Mouse (Mus musculus) C2C12 (cell line): ENCODE measurements around the gene Dnaaf3. TPM values are rescaled to one million over a fixed set of nuclear protein-coding genes. Genes with fewer than 3 reads are reported as not detected.
A peak's percentile ranks its signal among the peaks of the same experiment; 100 is the strongest.

Experiments
- H3K27me3 ChIP-seq: one replicate; pipeline ENCODE4 v1.6.1; 2011; ENCODE audit not compliant: control insufficient read depth, insufficient read depth, insufficient read length
- H3K36me3 ChIP-seq: one replicate; pipeline ENCODE4 v1.6.1; 2011; ENCODE audit not compliant: control insufficient read depth, insufficient read depth
- H3K4me3 ChIP-seq: one replicate; pipeline ENCODE4 v1.5.1; 2011; ENCODE audit warnings: mild to moderate bottlenecking, control low read depth; ENCODE audit not compliant: poor library complexity, insufficient read depth, severe bottlenecking
- H3K79me2 ChIP-seq: one replicate; pipeline ENCODE4 v1.6.1; 2011; ENCODE audit not compliant: control insufficient read depth, insufficient read depth
- H3K79me3 ChIP-seq: one replicate; pipeline ENCODE4 v1.6.1; 2011; ENCODE audit warnings: low read depth, control low read depth
- H3ac ChIP-seq: one replicate; pipeline ENCODE3; 2011; ENCODE audit warnings: low read depth; ENCODE audit not compliant: control insufficient read depth, insufficient read length
- CEBPB ChIP-seq: IDR thresholded peaks from one replicate; pipeline ENCODE4 v1.6.1; 2011; ENCODE audit warnings: low read depth, mild to moderate bottlenecking, control low read depth, moderate library complexity
- CTCF ChIP-seq: IDR thresholded peaks from one replicate; pipeline ENCODE4 v1.5.1; 2011; ENCODE audit not compliant: control insufficient read depth, insufficient read depth, insufficient read length
- FOSL1 ChIP-seq: IDR thresholded peaks from one replicate; pipeline ENCODE4 v1.8.0; 2011; ENCODE audit warnings: mild to moderate bottlenecking, low read length; ENCODE audit not compliant: poor library complexity, insufficient read depth, severe bottlenecking
- MAX ChIP-seq: IDR thresholded peaks from one replicate; pipeline ENCODE4 v1.6.1; 2011; ENCODE audit warnings: mild to moderate bottlenecking, control low read depth
- MYOD1 ChIP-seq: IDR thresholded peaks from one replicate; pipeline ENCODE4 v1.6.1; 2011; ENCODE audit warnings: low read depth; ENCODE audit not compliant: control insufficient read depth, insufficient read length
- MYOG ChIP-seq: IDR thresholded peaks from one replicate; pipeline ENCODE4 v1.6.1; 2011; ENCODE audit not compliant: control insufficient read depth, insufficient read length; ENCODE audit errors: extremely low read depth
- USF1 ChIP-seq: IDR thresholded peaks from one replicate; pipeline ENCODE4 v1.6.1; 2011; ENCODE audit warnings: low read depth, mild to moderate bottlenecking, control low read depth, moderate library complexity
- polyA plus RNA-seq: library from polyadenylated mRNA; unstranded; fragments of >200 nt; fragmentation: generic; extraction: Trizol; gene quantifications from one replicate; pipeline ENCODE4 v1.2.1, GENCODE M21; 2012; ENCODE audit warnings: missing spikeins

Gene Dnaaf3
- polyA plus RNA-seq, 1 experiment = 1.4 TPM

DNA sequence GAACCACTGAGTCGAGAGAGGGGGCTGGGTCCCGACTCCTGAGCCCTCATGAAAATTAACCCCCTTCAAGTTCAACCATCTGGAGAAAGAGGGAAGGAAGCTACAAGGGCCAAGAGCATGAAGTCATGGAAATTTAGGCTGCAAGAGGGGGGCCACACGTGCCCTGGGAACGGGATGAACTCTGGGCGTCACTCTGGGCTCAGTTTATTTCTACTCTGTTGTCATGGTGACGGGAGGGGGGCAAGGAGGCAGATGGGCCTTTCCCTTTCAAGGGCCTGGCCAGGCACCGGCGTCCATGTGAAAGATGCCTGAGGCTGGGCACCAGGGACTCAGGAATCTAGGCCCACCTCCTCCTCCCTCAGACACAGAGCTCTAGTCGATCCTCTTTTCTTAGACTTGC, 34.0 kb downstream of the Dnaaf3 start:
- no peak for TF ChIP-seq MYOG
- TF ChIP-seq FOSL1 = no peak
- TF ChIP-seq MAX = no peak
- no peak for TF ChIP-seq USF1
- no peak for TF ChIP-seq MYOD1
- TF ChIP-seq CTCF = no peak
- TF ChIP-seq CEBPB = no peak

DNA sequence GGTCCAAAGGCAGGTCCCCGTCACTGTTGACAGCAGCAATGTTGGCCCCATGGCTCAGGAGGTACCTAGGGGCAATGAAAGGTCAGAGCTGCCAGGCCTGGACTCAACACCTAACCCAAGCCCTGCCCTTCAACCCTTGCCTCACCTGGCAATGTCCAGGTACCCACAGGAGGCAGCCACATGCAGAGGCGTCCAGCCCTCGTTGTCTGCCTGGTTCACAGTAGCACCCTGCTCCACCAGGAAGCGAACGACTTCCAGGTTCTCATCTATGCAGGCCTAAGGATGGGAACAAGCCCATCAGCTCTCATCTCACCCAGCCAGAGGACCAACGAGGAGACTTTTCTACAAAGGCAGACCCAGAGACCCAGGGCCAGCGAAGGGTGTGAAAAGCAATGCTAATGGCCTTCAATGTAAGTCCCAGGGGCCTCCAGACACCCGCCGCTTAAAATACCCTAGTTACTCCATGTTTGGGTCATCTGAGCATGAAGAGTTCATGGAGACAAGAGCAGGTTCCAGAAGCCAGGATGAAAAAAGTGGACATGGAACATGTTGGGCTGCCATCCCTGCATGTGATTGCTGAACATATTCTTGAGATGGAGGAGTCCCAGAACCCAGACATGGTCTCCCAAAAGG, 34.9 kb downstream of the Dnaaf3 start:
- no peak overlapping the region for H3K4me3 ChIP-seq
- H3ac ChIP-seq = no peak overlapping the region
- H3K79me2 ChIP-seq = peaks cover 89% of the 10 kb centered on the region
- H3K27me3 ChIP-seq = no peaks in the 10 kb centered on the region
- TF ChIP-seq MYOD1 (no peak), FOSL1 (no peak), CEBPB (no peak), USF1 (no peak), MAX (no peak), MYOG (no peak), CTCF (no peak)
- peaks cover 21% of the 10 kb centered on the region for H3K36me3 ChIP-seq
- peaks cover 57% of the 10 kb centered on the region for H3K79me3 ChIP-seq

More for the DNA sequence above, 34.0 kb downstream of the Dnaaf3 start:
- H3K27me3 ChIP-seq = no peaks in the 10 kb centered on the region
- peaks cover 80% of the 10 kb centered on the region for H3K79me2 ChIP-seq
- H3K36me3 ChIP-seq = peaks cover 17% of the 10 kb centered on the region
- no peak overlapping the region for H3ac ChIP-seq
- no peak overlapping the region for H3K4me3 ChIP-seq
- H3K79me3 ChIP-seq = peaks cover 50% of the 10 kb centered on the region

DNA sequence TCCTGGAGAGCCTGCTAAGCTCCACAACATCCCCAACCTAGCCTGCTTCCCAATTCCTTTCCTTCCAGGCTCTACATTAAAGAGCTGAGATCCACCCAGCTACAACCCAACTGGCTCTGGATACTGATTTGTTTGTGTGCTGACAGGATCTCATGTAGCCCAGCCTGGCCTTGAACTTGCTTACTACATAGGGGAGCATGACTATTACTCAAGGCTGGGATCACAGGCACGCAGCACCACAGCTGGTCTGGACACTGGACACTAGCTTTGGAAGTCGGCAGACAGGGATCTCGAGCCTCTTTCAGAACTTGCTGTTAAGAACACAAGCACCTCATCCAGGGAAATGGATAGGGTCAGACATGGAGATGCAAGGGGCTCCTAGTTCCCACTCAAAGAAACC, 35.8 kb downstream of the Dnaaf3 start:
- TF ChIP-seq FOSL1 (no peak), MAX (no peak), MYOG (no peak), CTCF (no peak), MYOD1 (no peak), CEBPB (no peak), USF1 (no peak)
- H3K36me3 ChIP-seq = peaks cover 24% of the 10 kb centered on the region
- H3K79me3 ChIP-seq = peaks cover 57% of the 10 kb centered on the region
- no peaks in the 10 kb centered on the region for H3K27me3 ChIP-seq
- no peak overlapping the region for H3ac ChIP-seq
- H3K79me2 ChIP-seq = peaks cover 97% of the 10 kb centered on the region
- no peak overlapping the region for H3K4me3 ChIP-seq

DNA sequence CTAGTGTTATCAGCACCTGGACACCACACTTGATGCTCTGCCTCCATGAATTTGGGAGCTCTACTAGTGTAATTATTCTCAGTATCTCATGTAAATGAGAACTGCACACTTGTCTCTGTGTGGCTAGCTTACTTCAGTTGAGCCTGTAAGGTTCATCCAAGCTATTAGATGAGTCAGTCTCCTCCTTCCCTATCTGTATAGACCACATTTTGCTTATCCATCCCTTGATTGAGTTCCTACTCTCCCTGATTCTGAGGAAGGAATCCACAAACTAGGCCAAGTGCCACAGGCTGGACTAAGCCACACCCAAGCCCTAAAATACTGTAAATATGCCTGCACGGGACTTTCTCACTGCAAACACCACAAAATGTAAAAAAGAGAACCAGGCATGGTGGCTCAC, 38.3 kb downstream of the Dnaaf3 start:
- Histone ChIP-seq H3K79me3 (peaks cover 46% of the 10 kb centered on the region), H3K4me3 (no peak overlapping the region), H3ac (no peak overlapping the region), H3K27me3 (no peaks in the 10 kb centered on the region), H3K36me3 (peaks cover 35% of the 10 kb centered on the region), H3K79me2 (peaks cover 85% of the 10 kb centered on the region)
- TF ChIP-seq FOSL1 (no peak), MYOG (no peak), CTCF (no peak), CEBPB (no peak), MAX (no peak), MYOD1 (no peak), USF1 (no peak)

DNA sequence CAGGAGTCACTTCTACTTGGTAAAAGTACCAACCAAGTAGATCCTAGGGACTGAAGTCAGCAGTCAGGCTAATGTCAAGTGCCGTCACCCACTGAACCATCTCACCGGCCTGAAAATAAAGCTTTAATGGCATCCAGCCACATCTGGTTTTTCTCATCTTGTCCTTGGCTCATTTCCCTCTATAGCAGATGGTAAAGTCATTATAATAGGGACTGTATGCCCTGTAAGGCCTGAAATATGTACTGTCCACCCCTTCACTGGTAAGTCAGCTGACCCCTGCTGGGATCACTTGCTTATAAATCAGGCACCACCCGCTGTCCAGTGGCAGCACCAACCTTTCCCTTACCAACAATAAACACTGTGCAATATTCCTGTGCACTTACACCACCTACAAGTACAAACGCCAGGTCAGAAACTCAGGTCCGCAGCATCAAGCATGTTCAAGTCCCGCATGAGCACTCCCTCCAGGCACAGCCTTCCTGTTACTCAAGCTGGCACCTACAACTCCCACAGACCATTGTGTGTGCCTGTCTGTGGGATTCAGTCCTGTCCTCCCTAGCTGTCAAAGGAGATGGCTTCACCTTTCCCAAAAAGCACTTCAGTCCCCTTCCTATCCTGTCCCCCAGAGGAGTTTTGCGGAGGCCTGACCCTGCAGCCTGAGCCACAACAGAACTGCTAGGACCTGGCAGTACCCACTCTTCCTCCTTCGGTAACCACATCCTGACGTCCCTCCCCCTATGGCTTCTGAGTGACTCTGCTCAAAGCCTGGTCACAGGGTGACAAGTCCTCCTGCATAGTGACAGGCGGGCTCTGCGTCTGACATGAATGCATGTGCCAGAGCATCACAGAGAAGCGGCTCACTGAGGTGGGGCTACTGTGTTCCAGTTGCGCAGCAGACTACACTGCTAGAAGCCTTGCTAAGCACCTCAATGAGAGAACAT, 39.7 kb downstream of the Dnaaf3 start:
- H3ac ChIP-seq = no peak overlapping the region
- no peak for TF ChIP-seq MYOG
- peak; percentile 37 for TF ChIP-seq USF1
- no peak overlapping the region for H3K4me3 ChIP-seq
- H3K79me3 ChIP-seq = peaks cover 45% of the 10 kb centered on the region
- H3K79me2 ChIP-seq = peaks cover 83% of the 10 kb centered on the region
- no peaks in the 10 kb centered on the region for H3K27me3 ChIP-seq
- H3K36me3 ChIP-seq = peaks cover 45% of the 10 kb centered on the region

DNA sequence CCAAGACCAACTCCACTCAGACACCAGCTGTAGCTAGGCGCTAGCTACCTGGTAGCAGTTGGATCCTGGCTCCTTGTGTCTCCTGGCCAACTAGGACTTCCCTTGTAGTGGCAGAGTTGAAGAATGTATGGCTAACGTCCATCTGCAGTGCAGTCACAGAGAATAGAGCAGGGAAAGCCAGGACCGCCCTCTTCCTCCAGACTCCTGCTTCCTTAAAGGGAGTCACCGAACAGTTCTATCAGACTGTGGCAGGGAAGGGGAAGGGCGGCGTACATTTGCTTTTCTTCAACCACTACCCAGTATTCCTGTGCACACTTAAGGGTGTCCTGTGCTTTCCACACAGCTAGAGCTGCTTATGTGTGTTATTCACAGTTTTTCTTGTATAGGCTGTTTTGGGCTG, 40.9 kb downstream of the Dnaaf3 start:
- Histone ChIP-seq H3K27me3 (no peaks in the 10 kb centered on the region), H3K36me3 (peaks cover 43% of the 10 kb centered on the region), H3ac (no peak overlapping the region), H3K79me3 (peaks cover 33% of the 10 kb centered on the region), H3K79me2 (peaks cover 79% of the 10 kb centered on the region), H3K4me3 (no peak overlapping the region)
- TF ChIP-seq FOSL1 (no peak), CTCF (no peak), USF1 (no peak), MAX (no peak), CEBPB (no peak)
